Mouse (Mus musculus) thymus, postnatal 0 days (tissue): ENCODE data around the gene Gm6465. TPM values are rescaled to one million over a fixed set of nuclear protein-coding genes. Genes with fewer than 3 reads are reported as not detected.
"Not testable (repeated sequence)": the region's sequence is repeated elsewhere in the genome, so short reads cannot be mapped to it uniquely, and the experiment has no call there.

ENCODE experiments used
- DNase-seq: peaks from one replicate; pipeline ENCODE4 v3.0.0-alpha.2; 2015; ENCODE audit warnings: low spot score
- polyA plus RNA-seq: library from polyadenylated mRNA; unstranded; fragments of >200 nt; fragmentation: Nextera tagmentation; extraction: Ambion mirVana; gene quantifications from 2 replicates; pipeline ENCODE4 v1.2.1, GENCODE M21; 2015

The Gm6465 gene
- polyA plus RNA-seq = not detected in 2 replicates

- DNase-seq = not testable (repeated sequence)
These were observed at the start of gene Gm6465 for GRCm38 (mm10) chr5:11845239-11845638. Gm6465 (plus strand) TSS chr5:11845539.

- not testable (repeated sequence) for DNase-seq
These were observed 485 bp downstream of the Gm6465 start for GRCm38 (mm10) chr5:11845824-11846223.

- DNase-seq = not testable (repeated sequence)
These were observed 12.6 kb downstream of the Gm6465 start for GRCm38 (mm10) chr5:11857909-11858308.

Other genes with a start within 250 kb of the Gm6465 start
- gene Gm8922, start 163.6 kb upstream of the Gm6465 start, polyA plus RNA-seq = not detected in 2 replicates
- not detected in 2 replicates for gene Gm8926, start 75.0 kb upstream of the Gm6465 start, polyA plus RNA-seq
- not detected in 2 replicates for gene 4933402N22Rik, start 72.5 kb downstream of the Gm6465 start, polyA plus RNA-seq